Mouse (Mus musculus): Measurements from ENCODE around the gene Ttll6.

Ttll6 gene

GRCm38 (mm10) chr11:96194961-96195640, 61.5 kb downstream of the Ttll6 start:
- Histone ChIP-seq H3K4me1 (replicated peaks; ENCODE audit: low read depth, low read length) (peaks cover 69% of the 10 kb centered on the region), H3K36me3 (ENCODE audit: insufficient read depth, low read length) (no peaks in the 10 kb centered on the region), H3K9me3 (ENCODE audit: low read length) (no peaks in the 10 kb centered on the region), H3K4me3 (replicated peaks; ENCODE audit: low read length) (peak overlapping the region; percentile 68; the same call in 1 of the 2 replicates), H3K27me3 (ENCODE audit: insufficient read depth, low read length) (peaks cover 97% of the 10 kb centered on the region)
- TF ChIP-seq CTCF (conservative IDR thresholded peaks at IDR 0.05; ENCODE audit: low read length) (no peak), POU5F1 (IDR thresholded peaks at IDR 0.05; ENCODE audit: borderline replicate concordance, low read length) (no peak), NANOG (IDR thresholded peaks at IDR 0.05; ENCODE audit: borderline replicate concordance, low read length) (no peak)

GRCm38 (mm10) chr11:96195769-96196280, 62.2 kb downstream of the Ttll6 start:
- TF ChIP-seq CTCF (conservative IDR thresholded peaks at IDR 0.05; ENCODE audit: low read length) (no peak), POU5F1 (IDR thresholded peaks at IDR 0.05; ENCODE audit: borderline replicate concordance, low read length) (no peak), NANOG (IDR thresholded peaks at IDR 0.05; ENCODE audit: borderline replicate concordance, low read length) (no peak)
- H3K36me3 ChIP-seq (ENCODE audit: insufficient read depth, low read length) = no peaks in the 10 kb centered on the region
- H3K9me3 ChIP-seq (ENCODE audit: low read length) = no peaks in the 10 kb centered on the region
- H3K4me3 ChIP-seq (replicated peaks; ENCODE audit: low read length) = peak overlapping the region; percentile 29; the same call in 1 of the 2 replicates
- peaks cover 98% of the 10 kb centered on the region for H3K27me3 ChIP-seq (ENCODE audit: insufficient read depth, low read length)
- H3K4me1 ChIP-seq (replicated peaks; ENCODE audit: low read depth, low read length) = peaks cover 71% of the 10 kb centered on the region

- Histone ChIP-seq H3K36me3 (ENCODE audit: insufficient read depth, low read length) (no peaks in the 10 kb centered on the region), H3K9me3 (ENCODE audit: low read length) (no peaks in the 10 kb centered on the region), H3K4me3 (replicated peaks; ENCODE audit: low read length) (no peak overlapping the region), H3K4me1 (replicated peaks; ENCODE audit: low read depth, low read length) (peaks cover 69% of the 10 kb centered on the region), H3K27me3 (ENCODE audit: insufficient read depth, low read length) (peaks cover 98% of the 10 kb centered on the region)
- TF ChIP-seq CTCF (conservative IDR thresholded peaks at IDR 0.05; ENCODE audit: low read length) (peak; percentile 33), POU5F1 (IDR thresholded peaks at IDR 0.05; ENCODE audit: borderline replicate concordance, low read length) (no peak)
Observed at GRCm38 (mm10) chr11:96198642-96199041, 65.1 kb downstream of the Ttll6 start.

- peaks cover 69% of the 10 kb centered on the region for H3K4me1 ChIP-seq (replicated peaks; ENCODE audit: low read depth, low read length)
- no peaks in the 10 kb centered on the region for H3K36me3 ChIP-seq (ENCODE audit: insufficient read depth, low read length)
- peak overlapping the region; percentile 64 for H3K4me3 ChIP-seq (replicated peaks; ENCODE audit: low read length)
- TF ChIP-seq CTCF (conservative IDR thresholded peaks at IDR 0.05; ENCODE audit: low read length) (no peak), NANOG (IDR thresholded peaks at IDR 0.05; ENCODE audit: borderline replicate concordance, low read length) (no peak)
- peaks cover 98% of the 10 kb centered on the region for H3K27me3 ChIP-seq (ENCODE audit: insufficient read depth, low read length)
- no peaks in the 10 kb centered on the region for H3K9me3 ChIP-seq (ENCODE audit: low read length)
Observed at GRCm38 (mm10) chr11:96199181-96200086, 65.8 kb downstream of the Ttll6 start.

GRCm38 (mm10) chr11:96200183-96200655, 66.6 kb downstream of the Ttll6 start:
- H3K4me1 ChIP-seq (replicated peaks; ENCODE audit: low read depth, low read length) = peaks cover 64% of the 10 kb centered on the region
- peak overlapping the region; percentile 64 for H3K4me3 ChIP-seq (replicated peaks; ENCODE audit: low read length)
- H3K27me3 ChIP-seq (ENCODE audit: insufficient read depth, low read length) = peaks cover 98% of the 10 kb centered on the region
- TF ChIP-seq POU5F1 (IDR thresholded peaks at IDR 0.05; ENCODE audit: borderline replicate concordance, low read length) = no peak
- no peak for TF ChIP-seq NANOG (IDR thresholded peaks at IDR 0.05; ENCODE audit: borderline replicate concordance, low read length)
- TF ChIP-seq CTCF (conservative IDR thresholded peaks at IDR 0.05; ENCODE audit: low read length) = no peak
- H3K36me3 ChIP-seq (ENCODE audit: insufficient read depth, low read length) = no peaks in the 10 kb centered on the region
- H3K9me3 ChIP-seq (ENCODE audit: low read length) = no peaks in the 10 kb centered on the region

- Histone ChIP-seq H3K4me3 (replicated peaks; ENCODE audit: low read length) (no peak overlapping the region), H3K9me3 (ENCODE audit: low read length) (no peaks in the 10 kb centered on the region), H3K4me1 (replicated peaks; ENCODE audit: low read depth, low read length) (peaks cover 60% of the 10 kb centered on the region), H3K36me3 (ENCODE audit: insufficient read depth, low read length) (no peaks in the 10 kb centered on the region), H3K27me3 (ENCODE audit: insufficient read depth, low read length) (peaks cover 97% of the 10 kb centered on the region)
- TF ChIP-seq POU5F1 (IDR thresholded peaks at IDR 0.05; ENCODE audit: borderline replicate concordance, low read length) (no peak), NANOG (IDR thresholded peaks at IDR 0.05; ENCODE audit: borderline replicate concordance, low read length) (no peak), CTCF (conservative IDR thresholded peaks at IDR 0.05; ENCODE audit: low read length) (no peak)
Observed at GRCm38 (mm10) chr11:96201741-96202140, 68.2 kb downstream of the Ttll6 start.

- Histone ChIP-seq H3K27me3 (ENCODE audit: insufficient read depth, low read length) (peaks cover 97% of the 10 kb centered on the region), H3K9me3 (ENCODE audit: low read length) (no peaks in the 10 kb centered on the region), H3K4me3 (replicated peaks; ENCODE audit: low read length) (peak overlapping the region; percentile 57; the same call in 1 of the 2 replicates), H3K4me1 (replicated peaks; ENCODE audit: low read depth, low read length) (peaks cover 60% of the 10 kb centered on the region), H3K36me3 (ENCODE audit: insufficient read depth, low read length) (no peaks in the 10 kb centered on the region)
- TF ChIP-seq POU5F1 (IDR thresholded peaks at IDR 0.05; ENCODE audit: borderline replicate concordance, low read length) (no peak), CTCF (conservative IDR thresholded peaks at IDR 0.05; ENCODE audit: low read length) (no peak), NANOG (IDR thresholded peaks at IDR 0.05; ENCODE audit: borderline replicate concordance, low read length) (no peak; the same call in 1 of the 2 replicates)
Observed at GRCm38 (mm10) chr11:96202401-96203081, 69.0 kb downstream of the Ttll6 start.

Measured in E14TG2a.4 (cell line).